Mouse (Mus musculus) adrenal gland, postnatal 4 days (tissue): ENCODE data around the gene Cwc22. TPM values are rescaled to one million over a fixed set of nuclear protein-coding genes. Genes with fewer than 3 reads are reported as not detected.

Experiments
- DNase-seq, 2 experiments: peaks; one replicate each; pipeline ENCODE4 v3.0.0; 2021 to 2022; ENCODE audit warnings: low spot score in 2 of 2, mixed read lengths in 2 of 2
- total RNA-seq, 2 experiments: library from RNA; stranded (reverse); gene quantifications; 2 replicates each; pipeline ENCODE4 v1.2.3; 2021

Cwc22 gene
- total RNA-seq, 2 experiments from 2014 or later = 41.1 TPM

DNA sequence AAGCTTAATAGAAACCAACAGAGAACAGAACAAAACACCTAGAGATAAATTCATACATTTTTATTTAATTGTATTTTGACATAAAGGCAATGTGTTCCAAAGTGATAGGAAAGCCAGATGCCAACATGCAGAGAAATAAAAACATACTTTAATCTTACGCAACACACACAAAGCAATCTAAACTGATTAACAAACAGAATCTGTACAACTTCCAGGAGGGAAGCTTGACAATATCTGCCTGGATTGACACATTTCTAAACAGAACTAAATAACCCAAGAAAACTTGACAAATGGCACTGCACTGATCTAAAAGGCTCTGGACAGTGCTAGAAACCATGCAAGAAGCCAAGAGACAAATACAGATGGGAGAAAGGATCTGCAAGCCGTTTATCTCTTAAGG lies 20.2 kb downstream of the Cwc22 start:
- DNase-seq = no peak

- no peak for DNase-seq
Measured at GRCm38 (mm10) chr2:77925187-77925924, 20.8 kb downstream of the Cwc22 start.

DNA sequence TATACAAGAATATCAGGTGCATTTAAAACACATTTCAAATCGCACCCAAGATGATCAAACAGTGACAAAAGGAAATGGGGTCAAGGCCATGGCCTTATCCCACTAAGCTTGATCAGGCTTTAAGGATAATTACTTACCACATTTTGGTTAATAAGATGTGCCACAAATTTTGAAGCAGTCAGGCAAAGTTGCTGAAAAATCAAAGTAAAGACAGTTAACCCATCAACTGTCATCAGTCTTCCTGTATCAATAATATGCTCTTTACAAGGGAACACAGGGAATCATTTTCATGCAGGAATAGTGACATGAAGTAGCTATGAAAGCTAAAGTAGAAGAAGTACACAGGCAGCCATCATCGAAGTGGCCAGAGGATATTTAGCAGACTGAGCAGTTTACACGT lies 22.2 kb downstream of the Cwc22 start:
- DNase-seq = no peak

DNA sequence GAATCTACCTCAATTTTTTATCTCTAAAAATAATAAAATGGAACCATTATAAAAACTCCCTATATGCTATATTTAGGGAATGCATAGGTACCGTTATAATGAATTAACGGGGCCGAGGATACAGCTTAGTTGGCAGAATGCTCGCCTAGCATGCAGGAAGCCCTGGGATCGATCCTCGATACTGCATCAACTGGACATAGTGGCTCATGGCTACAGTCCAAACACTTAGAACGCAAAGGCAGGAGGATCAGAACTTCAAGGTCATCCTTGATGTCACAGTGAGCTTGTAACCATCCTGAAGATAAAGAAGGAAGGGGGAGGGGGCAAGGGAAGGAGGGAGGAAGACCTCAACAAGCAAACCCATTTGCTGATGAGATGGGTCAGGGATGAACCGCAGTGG lies 23.0 kb downstream of the Cwc22 start:
- DNase-seq = no peak

DNA sequence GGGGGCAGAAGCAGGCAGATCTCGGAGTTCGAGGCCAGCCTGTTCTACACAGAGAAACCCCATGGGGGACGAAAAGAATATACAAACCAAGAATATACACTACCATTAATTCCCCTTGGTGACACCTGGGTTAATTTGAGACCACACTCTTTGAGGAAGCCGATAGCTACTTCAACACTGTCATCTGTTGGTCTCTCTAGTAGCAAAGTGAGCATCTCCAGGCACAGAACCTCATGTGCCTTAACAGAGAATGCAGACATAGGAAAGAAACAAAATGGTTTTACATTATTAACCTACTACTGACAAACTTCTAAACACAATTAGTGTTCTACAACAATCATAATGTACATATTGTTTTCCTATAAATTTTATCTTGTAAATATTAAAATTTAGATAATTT lies 24.9 kb downstream of the Cwc22 start:
- no peak for DNase-seq

DNA sequence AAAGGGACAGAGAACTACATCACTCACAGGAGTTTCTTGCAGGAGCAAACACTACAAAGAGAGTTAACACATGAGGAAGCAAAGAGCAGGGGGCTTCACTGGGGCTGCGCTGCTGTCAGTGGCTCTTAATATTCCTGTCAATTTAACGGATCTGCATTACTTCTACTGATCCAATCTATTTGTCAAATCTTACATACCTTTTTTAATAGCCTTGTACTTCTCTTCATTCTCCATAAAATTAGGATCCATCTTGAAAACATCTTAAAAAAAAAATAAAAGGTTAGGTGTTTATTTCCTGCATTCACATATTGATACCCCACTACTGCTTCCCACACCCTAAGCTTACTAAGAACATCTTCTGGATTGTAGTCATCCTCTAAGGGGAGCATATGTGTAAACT lies 25.6 kb downstream of the Cwc22 start:
- DNase-seq = no peak

DNA sequence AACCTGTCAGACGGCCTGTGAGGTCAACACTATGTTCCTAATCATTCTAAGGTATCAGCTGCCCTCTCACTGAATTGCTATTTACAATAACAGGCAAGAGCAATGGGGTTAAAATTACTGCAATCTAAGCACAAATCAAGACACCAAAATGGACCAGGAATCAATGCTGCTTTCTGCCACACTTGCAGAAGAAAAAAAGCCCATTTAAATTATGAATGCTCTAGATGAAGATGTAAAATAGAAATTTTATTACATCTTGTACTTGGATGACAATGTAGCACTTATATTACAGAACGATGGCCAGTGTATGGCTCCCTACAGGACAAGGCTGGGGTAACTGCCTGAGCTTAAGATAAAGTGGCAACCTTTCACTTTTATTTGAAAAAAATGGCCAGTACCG lies 27.7 kb downstream of the Cwc22 start:
- no peak for DNase-seq

DNA sequence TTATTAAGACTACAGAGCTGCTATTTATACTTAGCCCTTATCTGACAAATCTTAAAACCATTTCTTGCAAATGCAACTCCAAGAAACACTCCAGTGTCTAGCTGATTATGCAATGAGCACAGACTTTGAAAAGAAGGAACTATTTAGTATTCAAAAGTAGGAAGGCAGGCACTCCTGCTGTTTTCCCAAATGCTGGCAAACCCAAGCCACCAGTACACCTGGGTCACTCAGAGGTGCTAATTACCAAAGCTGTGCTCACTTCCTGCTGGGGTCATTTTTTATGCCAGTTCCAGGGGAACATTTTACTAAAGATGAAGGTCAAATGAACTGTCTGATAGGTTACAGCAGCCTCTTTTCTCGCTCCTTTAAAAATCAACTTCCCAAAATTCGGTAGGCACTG lies 28.2 kb downstream of the Cwc22 start:
- no peak for DNase-seq

GRCm38 (mm10) chr2:77917360-77917734 lies 28.8 kb downstream of the Cwc22 start:
- no peak for DNase-seq

DNA sequence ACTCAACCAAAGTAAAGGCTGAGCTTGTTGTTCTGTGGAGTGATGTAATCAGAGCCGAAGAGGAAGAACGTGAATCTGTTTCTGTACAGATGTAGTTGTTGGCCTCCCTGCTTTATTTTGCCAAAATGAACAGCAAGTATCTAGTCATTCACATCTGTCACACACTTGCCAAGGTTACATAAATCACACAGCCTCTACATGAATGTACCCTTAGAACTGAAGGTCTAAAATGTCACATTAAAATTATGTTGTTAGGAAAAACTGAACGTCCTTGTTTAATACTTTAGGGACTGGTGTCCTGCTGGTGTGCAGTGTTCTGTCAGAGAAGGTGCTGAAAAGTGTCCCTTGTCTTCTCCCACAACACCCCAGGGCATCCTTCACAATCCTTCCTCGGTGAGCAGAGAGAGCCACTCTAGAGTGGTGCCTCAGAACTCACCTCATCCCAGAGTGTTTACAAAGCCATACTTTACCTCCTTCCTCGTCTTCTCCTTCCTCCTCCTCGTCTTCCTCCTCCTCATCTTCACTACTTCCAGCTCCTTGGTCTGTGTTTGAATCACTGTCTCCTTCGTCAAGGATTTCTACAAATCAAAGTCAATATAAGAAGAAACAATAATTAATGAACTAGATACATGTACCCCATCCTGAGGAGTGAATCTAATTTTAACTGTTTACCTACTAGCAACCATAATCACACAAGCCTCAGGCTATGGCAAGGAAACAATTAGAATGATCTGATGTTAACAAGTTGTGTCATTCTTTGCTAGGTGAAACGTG lies 29.4 kb downstream of the Cwc22 start:
- DNase-seq = no peak

GRCm38 (mm10) chr2:77915187-77915586 lies 31.0 kb downstream of the Cwc22 start:
- no peak for DNase-seq

GRCm38 (mm10) chr2:77913628-77914027 lies 32.5 kb downstream of the Cwc22 start:
- DNase-seq = no peak

- DNase-seq = no peak
Measured at GRCm38 (mm10) chr2:77912197-77912596, 34.0 kb downstream of the Cwc22 start.

GRCm38 (mm10) chr2:77911452-77911851 lies 34.7 kb downstream of the Cwc22 start:
- no peak for DNase-seq

DNA sequence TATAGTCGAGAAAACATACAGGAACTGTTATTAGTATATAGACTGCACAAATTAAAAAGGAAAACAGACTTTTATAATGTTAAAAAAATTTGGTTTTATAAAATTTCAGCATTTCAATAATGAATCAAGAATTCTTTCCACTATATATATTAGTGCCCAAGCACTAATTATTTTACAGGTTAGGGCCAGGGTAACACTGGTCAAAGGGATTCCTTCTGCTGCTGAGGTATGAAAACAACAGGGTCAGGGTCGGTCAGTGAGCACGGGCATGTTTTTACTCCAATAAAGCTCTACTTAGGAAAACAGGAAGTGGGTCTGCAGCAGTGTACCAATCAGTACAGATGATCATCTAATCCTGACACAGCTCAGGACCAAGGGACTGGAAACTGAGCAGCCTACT lies 36.0 kb downstream of the Cwc22 start:
- DNase-seq = no peak

- DNase-seq = no peak
Measured at GRCm38 (mm10) chr2:77907164-77907563, 39.0 kb downstream of the Cwc22 start.

DNA sequence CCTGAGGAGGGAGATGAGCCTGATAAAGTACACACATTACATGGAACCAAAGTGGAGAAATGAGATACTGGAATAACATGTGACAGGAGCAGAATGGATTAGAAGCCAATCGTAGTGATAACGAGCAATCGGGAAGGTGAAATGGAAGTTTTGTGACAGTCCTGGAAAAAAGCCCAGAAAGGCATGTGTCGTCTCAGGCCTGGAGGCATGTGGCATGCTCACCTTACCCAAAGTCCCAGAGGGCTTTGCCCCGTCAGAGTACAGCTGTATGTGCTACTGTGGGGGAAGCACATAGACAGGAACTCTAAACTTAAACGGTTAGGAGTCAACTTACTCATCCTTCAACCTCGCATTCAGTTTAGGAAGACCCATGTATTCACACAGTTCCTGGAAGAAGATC lies 41.2 kb downstream of the Cwc22 start:
- no peak for DNase-seq

- no peak for DNase-seq
Measured at GRCm38 (mm10) chr2:77904495-77904894, 41.7 kb downstream of the Cwc22 start.

GRCm38 (mm10) chr2:77903979-77904378 lies 42.2 kb downstream of the Cwc22 start:
- DNase-seq = no peak

DNA sequence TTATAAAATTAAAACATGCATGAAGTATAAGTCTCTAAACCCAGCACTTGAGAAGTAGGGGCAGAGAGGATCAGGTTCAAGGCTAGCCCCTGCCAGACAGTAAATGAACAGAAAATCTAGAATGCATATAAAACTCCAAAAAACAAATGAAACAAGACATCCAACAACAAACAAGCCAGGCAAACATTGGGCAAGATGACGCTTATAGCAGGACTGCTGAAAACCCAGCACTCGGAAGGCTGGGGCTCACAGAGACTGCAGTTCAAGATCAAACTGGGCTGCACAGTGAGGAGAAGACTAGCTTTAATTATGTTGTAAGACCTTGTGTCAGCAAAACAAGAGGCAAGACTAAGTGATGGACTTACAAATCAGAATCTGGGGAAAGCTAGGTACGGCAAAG lies 43.1 kb downstream of the Cwc22 start:
- DNase-seq = no peak

- no peak for DNase-seq
Measured at GRCm38 (mm10) chr2:77901269-77901668, 44.9 kb downstream of the Cwc22 start.

GRCm38 (mm10) chr2:77900741-77901140 lies 45.4 kb downstream of the Cwc22 start:
- no peak for DNase-seq

DNA sequence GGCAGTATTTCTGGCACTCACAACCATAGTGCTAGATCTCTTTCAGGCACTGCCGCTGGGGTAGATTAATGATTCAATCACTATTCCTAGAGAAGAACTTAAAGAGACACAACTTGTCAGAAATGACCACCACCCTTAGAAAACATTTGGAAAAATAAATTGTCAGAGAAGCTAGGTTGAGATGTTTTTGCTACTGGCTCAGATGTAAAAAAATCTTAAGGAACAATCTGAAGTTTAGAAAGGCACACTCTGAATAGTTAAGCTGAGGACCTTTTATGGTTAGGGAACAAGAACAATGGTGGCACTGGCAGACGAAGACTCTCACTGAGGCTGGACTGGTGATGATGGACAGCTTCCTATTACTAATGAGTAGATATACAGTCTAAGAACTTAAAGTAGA lies 46.1 kb downstream of the Cwc22 start:
- DNase-seq = no peak
